In genomic region chr4:59364229-59365173, GRCm38 (mm10) we compare ENCODE assay signal across 10 mouse cellular contexts.
A peak's percentile ranks its signal among the peaks of the same experiment; 100 is the strongest.
DNase-seq lines count a peak whose midpoint lies in the region; ATAC-seq and TF ChIP-seq lines count a peak whose summit lies in the region.
"Had no signal": no experiment of that assay in that cellular context is flagged by ENCODE, and none has a peak within 500 bp of the region (broad histone marks: within the 10 kb centered on the region; RNA-seq: fewer than 3 reads in every experiment).

No protein-coding gene starts in this region.

- H3K9ac ChIP-seq in heart, embryonic 14.5 days (ENCODE audit: low read length): no peak overlapping the region
- H3K9ac ChIP-seq in lung, embryonic 16.5 days (ENCODE audit: low read length): no peak overlapping the region
- no peak overlapping the region for H3K9ac ChIP-seq in intestine, postnatal 0 days (ENCODE audit: low read depth, low read length)
- H3K9ac ChIP-seq in neural tube, embryonic 15.5 days (replicated peaks): no peak overlapping the region
- no peak overlapping the region for H3K9ac ChIP-seq in midbrain, embryonic 16.5 days (ENCODE audit: low read depth, low read length)

- ATAC-seq in heart, embryonic 14.5 days (ENCODE audit: insufficient number of reproducible peaks, insufficient read depth, low FRiP score, low read depth): no peak
- ATAC-seq in lung, embryonic 16.5 days (ENCODE audit: low read depth): peak; percentile 35; the same call in 1 of the 2 replicates
- ATAC-seq in intestine, postnatal 0 days: peak; percentile 48; the same call in 1 of the 2 replicates
- no peak for ATAC-seq in neural tube, embryonic 15.5 days (ENCODE audit: low FRiP score)
- no peak for ATAC-seq in midbrain, embryonic 16.5 days
- ATAC-seq: hindbrain, postnatal 0 days had no signal

- H3K27ac ChIP-seq in heart, embryonic 14.5 days (replicated peaks in 1 of 2; ENCODE audit: control insufficient read depth in 1 of 2, insufficient read depth in 1 of 2, low read depth in 2 of 2, low read length in 2 of 2): peak overlapping the region; percentile 31 to 49; a peak in 3 of 4 replicates
- H3K27ac ChIP-seq in lung, embryonic 16.5 days (ENCODE audit: low read length): peak overlapping the region; percentile 43
- peak overlapping the region; percentile 71 for H3K27ac ChIP-seq in intestine, postnatal 0 days (ENCODE audit: low read depth, low read length)
- no peak overlapping the region for H3K27ac ChIP-seq in neural tube, embryonic 15.5 days (replicated peaks)
- no peak overlapping the region for H3K27ac ChIP-seq in midbrain, embryonic 16.5 days (ENCODE audit: low read length)
- H3K27ac ChIP-seq: gastrocnemius, adult 2 months; hindbrain, postnatal 0 days had no signal

- no peak for DNase-seq in heart, postnatal 4 days
- DNase-seq in lung, postnatal 10 days: no peak
- DNase-seq: gastrocnemius, adult 2 months; right cerebral cortex, postnatal 14 days had no signal

- TF ChIP-seq CTCF in intestine, postnatal 0 days (IDR thresholded peaks at IDR 0.05; ENCODE audit: low read depth): no peak

- H3K36me3 ChIP-seq in heart, embryonic 14.5 days (ENCODE audit: control insufficient read depth, insufficient read depth, low read length): no peaks in the 10 kb centered on the region
- no peaks in the 10 kb centered on the region for H3K36me3 ChIP-seq in lung, embryonic 16.5 days (ENCODE audit: control insufficient read depth, insufficient read depth, low read length)
- no peaks in the 10 kb centered on the region for H3K36me3 ChIP-seq in intestine, postnatal 0 days (ENCODE audit: control insufficient read depth, insufficient read depth)
- H3K36me3 ChIP-seq in neural tube, embryonic 15.5 days: no peaks in the 10 kb centered on the region
- H3K36me3 ChIP-seq in midbrain, embryonic 16.5 days (ENCODE audit: control insufficient read depth, insufficient read depth, low read length): no peaks in the 10 kb centered on the region

- H3K27me3 ChIP-seq in heart, embryonic 14.5 days (ENCODE audit: control insufficient read depth, insufficient read depth, low read length): no peaks in the 10 kb centered on the region
- no peaks in the 10 kb centered on the region for H3K27me3 ChIP-seq in lung, embryonic 16.5 days (ENCODE audit: control insufficient read depth, insufficient read depth, low read depth, low read length)
- H3K27me3 ChIP-seq in intestine, postnatal 0 days (replicated peaks; ENCODE audit: control insufficient read depth, insufficient read depth, low read length): no peaks in the 10 kb centered on the region
- no peaks in the 10 kb centered on the region for H3K27me3 ChIP-seq in neural tube, embryonic 15.5 days (replicated peaks)
- H3K27me3 ChIP-seq in midbrain, embryonic 16.5 days (ENCODE audit: control insufficient read depth, insufficient read depth, low read depth, low read length): no peaks in the 10 kb centered on the region

- H3K4me3 ChIP-seq in heart, embryonic 14.5 days (ENCODE audit: control insufficient read depth in 1 of 2, insufficient read depth in 1 of 2, low read depth in 1 of 2, low read length in 2 of 2): no peak overlapping the region
- no peak overlapping the region for H3K4me3 ChIP-seq in lung, embryonic 16.5 days (ENCODE audit: low read length)
- no peak overlapping the region for H3K4me3 ChIP-seq in intestine, postnatal 0 days (ENCODE audit: low read depth, low read length)
- H3K4me3 ChIP-seq in neural tube, embryonic 15.5 days (replicated peaks): no peak overlapping the region
- H3K4me3 ChIP-seq in midbrain, embryonic 16.5 days (ENCODE audit: low read depth, low read length): no peak overlapping the region
- H3K4me3 ChIP-seq: gastrocnemius, adult 2 months had no signal

- H3K4me2 ChIP-seq in heart, embryonic 14.5 days (ENCODE audit: low read length): 0 out of 2 replicates have a peak overlapping the region, but pooled peaks have one; percentile 1
- H3K4me2 ChIP-seq in lung, embryonic 16.5 days (ENCODE audit: low read depth, low read length): no peak overlapping the region
- H3K4me2 ChIP-seq in intestine, postnatal 0 days (replicated peaks; ENCODE audit: low read depth): no peak overlapping the region
- H3K4me2 ChIP-seq in neural tube, embryonic 15.5 days: peak overlapping the region; percentile 13; the same call in 1 of the 2 replicates
- H3K4me2 ChIP-seq in midbrain, embryonic 16.5 days (ENCODE audit: low read length): no peak overlapping the region

- WGBS in heart, embryonic 14.5 days: 54% methylated on average over 10 of the region's 10 CpGs
- WGBS in lung, embryonic 16.5 days: 42% methylated on average over 10 of the region's 10 CpGs
- WGBS in intestine, postnatal 0 days: 37% methylated on average over 10 of the region's 10 CpGs
- WGBS in neural tube, embryonic 15.5 days: 39% methylated on average over 10 of the region's 10 CpGs
- WGBS in midbrain, embryonic 16.5 days: 54% methylated on average over 10 of the region's 10 CpGs

- no peaks in the 10 kb centered on the region for H3K9me3 ChIP-seq in heart, embryonic 14.5 days (ENCODE audit: control insufficient read depth, low read length)
- H3K9me3 ChIP-seq in lung, embryonic 16.5 days (ENCODE audit: control insufficient read depth, low read length): no peaks in the 10 kb centered on the region
- no peaks in the 10 kb centered on the region for H3K9me3 ChIP-seq in intestine, postnatal 0 days (ENCODE audit: control insufficient read depth)
- H3K9me3 ChIP-seq in neural tube, embryonic 15.5 days (replicated peaks): no peaks in the 10 kb centered on the region
- H3K9me3 ChIP-seq in midbrain, embryonic 16.5 days (replicated peaks; ENCODE audit: control insufficient read depth, low read length, poor library complexity, severe bottlenecking): no peaks in the 10 kb centered on the region

- peaks cover 13 to 28% of the 10 kb centered on the region in 2 experiments for H3K4me1 ChIP-seq in heart, embryonic 14.5 days (ENCODE audit: control insufficient read depth in 2 of 2, insufficient read depth in 2 of 2, low read length in 2 of 2)
- peaks cover 27% of the 10 kb centered on the region for H3K4me1 ChIP-seq in lung, embryonic 16.5 days (replicated peaks; ENCODE audit: control insufficient read depth, insufficient read depth, low read length)
- peaks cover 8% of the 10 kb centered on the region; the same call in 1 of the 2 replicates for H3K4me1 ChIP-seq in intestine, postnatal 0 days (replicated peaks; ENCODE audit: control insufficient read depth, insufficient read depth, low read length)
- peaks cover 16% of the 10 kb centered on the region for H3K4me1 ChIP-seq in neural tube, embryonic 15.5 days
- H3K4me1 ChIP-seq in midbrain, embryonic 16.5 days (ENCODE audit: control insufficient read depth, insufficient read depth, low read length): no peaks in the 10 kb centered on the region

Comparison
In these comparisons a context has a peak if more than half of its experiments do, and no peak if none do; other contexts are left out.
1. ATAC-seq: peak in lung, embryonic 16.5 days (single experiment) and intestine, postnatal 0 days (single experiment); none in heart, embryonic 14.5 days (single experiment), neural tube, embryonic 15.5 days (single experiment) and midbrain, embryonic 16.5 days (single experiment).
2. H3K27ac ChIP-seq: peak in heart, embryonic 14.5 days (2 of 2), lung, embryonic 16.5 days (single experiment) and intestine, postnatal 0 days (single experiment); none in neural tube, embryonic 15.5 days (single experiment) and midbrain, embryonic 16.5 days (single experiment).
3. H3K4me2 ChIP-seq: peak in heart, embryonic 14.5 days (single experiment) and neural tube, embryonic 15.5 days (single experiment); none in lung, embryonic 16.5 days (single experiment), intestine, postnatal 0 days (single experiment) and midbrain, embryonic 16.5 days (single experiment).